Mouse (Mus musculus) neutrophil, adult 5-6 weeks (primary cell): ENCODE results near the gene Lhfpl1. TPM values are rescaled to one million over a fixed set of nuclear protein-coding genes. Genes with fewer than 3 reads are reported as not detected.
"Not testable (repeated sequence)": the region's sequence is repeated elsewhere in the genome, so short reads cannot be mapped to it uniquely, and the experiment has no call there.

Experiments
- ATAC-seq: fragments of 151-379, 151-347 bp; 2 replicates; pipeline ENCODE4 v1.8.0; 2017; ENCODE audit warnings: mild to moderate bottlenecking, moderate TSS enrichment; ENCODE audit not compliant: insufficient number of reproducible peaks, poor library complexity, low FRiP score, severe bottlenecking; ENCODE audit errors: extremely low read depth
- total RNA-seq: library from RNA; stranded (forward); fragments of 200-1000 nt; gene quantifications from 2 replicates; pipeline ENCODE4 v1.2.3, GENCODE M21; 2017

The Lhfpl1 gene
- total RNA-seq, result 0.47 TPM in 1 of 2 replicates, not detected in the other

DNA sequence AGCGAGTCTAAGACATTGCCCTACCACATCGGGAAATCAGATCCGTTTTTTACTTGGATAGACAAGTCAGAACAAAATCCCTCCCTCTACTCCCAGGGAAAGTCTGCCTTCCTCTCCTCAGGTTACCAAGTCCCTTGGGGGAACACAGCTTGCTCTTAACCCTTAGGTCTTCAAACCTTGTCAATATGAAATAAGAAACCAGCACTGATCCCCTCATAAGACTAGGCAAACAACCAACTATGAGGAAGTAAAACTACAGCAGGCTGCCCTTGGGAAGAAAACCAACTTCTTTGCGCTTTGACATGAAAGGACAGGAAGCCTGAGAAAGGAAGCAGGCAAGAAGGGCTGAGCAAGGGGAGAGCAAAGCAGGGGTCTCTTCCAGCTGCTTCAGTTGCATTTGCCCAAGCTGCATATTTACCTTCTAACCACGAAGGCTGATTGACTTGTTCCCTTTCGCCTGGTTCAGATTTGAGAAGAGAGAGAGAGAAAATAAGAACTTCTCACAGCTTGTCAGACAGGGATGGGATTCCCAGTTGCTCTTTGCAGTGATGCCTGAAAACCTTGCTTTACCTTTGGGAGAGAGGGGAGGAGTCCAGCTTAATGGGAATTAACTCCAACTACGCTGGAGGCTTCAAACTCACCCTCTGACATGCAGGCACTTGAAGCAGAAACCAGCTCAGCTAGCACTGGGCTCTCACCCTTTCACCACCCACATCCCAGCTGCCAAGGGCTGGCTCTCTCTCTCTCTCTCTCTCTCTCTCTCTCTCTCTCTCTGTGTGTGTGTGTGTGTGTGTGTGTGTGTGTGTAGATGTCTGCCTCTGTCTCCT lies at the start of gene Lhfpl1:
Lhfpl1 (minus strand) TSS at position 713 of the 827 bp plus-strand sequence.
- ATAC-seq, result no peak

- ATAC-seq, result no peak
Observed at GRCm38 (mm10) chrX:145371839-145372238, 22.9 kb upstream of the Lhfpl1 start.

GRCm38 (mm10) chrX:145362527-145362926 lies 13.6 kb upstream of the Lhfpl1 start:
- no peak for ATAC-seq

GRCm38 (mm10) chrX:145342402-145342801 lies 6.5 kb downstream of the Lhfpl1 start:
- peak; percentile 71; the same call in 1 of the 2 replicates for ATAC-seq

- ATAC-seq, result no peak
Observed at GRCm38 (mm10) chrX:145336141-145336540, 12.7 kb downstream of the Lhfpl1 start.

- no peak for ATAC-seq
Observed at GRCm38 (mm10) chrX:145308555-145308954, 40.3 kb downstream of the Lhfpl1 start.

DNA sequence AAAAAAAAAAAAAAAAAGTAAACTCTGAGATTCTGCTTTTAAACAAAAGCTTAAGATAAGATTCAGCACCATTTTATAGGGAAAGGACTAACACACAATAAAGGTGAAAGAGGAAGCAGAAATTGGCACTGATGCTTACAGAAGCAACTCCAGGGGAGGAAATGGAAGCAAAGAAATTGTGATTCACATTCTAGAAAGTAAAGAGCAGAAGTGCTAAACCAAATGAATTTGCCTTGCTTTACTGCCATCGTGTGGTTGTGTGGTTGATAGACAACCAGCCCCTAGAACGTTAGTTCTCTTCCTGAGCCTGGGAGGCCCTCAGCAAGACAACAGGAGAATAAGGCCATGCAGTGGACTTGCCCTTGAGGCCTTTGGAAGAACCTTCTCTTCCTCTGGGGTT lies 41.7 kb downstream of the Lhfpl1 start:
- no peak for ATAC-seq

DNA sequence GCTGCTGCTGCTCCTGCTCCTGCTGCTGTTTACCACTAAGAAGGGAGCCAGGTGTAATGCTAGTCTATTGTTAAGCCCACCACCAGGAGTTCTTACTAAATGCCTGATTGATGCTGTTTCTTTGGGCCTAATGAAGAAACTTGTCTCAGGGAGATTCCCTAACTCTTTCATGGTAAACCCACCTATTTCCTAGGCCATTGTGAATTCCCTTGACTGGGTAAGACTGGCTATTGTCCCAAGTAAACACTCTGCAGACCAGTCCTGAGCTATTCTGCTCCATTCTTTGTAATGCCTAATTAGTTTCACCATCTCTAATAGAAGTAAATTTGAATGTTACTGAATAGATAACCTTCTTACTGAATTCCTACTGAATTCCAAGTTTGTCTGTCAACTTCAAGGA lies 48.7 kb downstream of the Lhfpl1 start:
- not testable (repeated sequence) for ATAC-seq

DNA sequence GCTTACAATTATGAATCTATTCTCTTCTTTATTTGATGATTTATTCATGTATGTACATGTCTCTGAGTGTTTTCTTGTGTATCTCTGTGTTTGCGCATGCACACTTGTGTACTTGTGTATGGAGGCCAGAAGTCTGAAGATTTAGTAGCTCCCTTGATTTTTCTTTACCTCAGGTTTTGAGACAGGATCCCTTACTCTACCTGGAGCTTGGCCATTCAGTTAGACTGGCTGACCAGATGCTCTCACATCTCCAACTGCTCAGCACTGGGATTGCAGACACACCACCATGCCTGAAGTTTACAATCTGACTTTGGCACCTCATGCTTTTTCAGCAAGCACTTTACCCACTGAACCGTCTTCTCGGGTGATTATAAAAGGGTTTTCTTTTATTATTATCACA lies 76.7 kb downstream of the Lhfpl1 start:
- ATAC-seq, result no peak

DNA sequence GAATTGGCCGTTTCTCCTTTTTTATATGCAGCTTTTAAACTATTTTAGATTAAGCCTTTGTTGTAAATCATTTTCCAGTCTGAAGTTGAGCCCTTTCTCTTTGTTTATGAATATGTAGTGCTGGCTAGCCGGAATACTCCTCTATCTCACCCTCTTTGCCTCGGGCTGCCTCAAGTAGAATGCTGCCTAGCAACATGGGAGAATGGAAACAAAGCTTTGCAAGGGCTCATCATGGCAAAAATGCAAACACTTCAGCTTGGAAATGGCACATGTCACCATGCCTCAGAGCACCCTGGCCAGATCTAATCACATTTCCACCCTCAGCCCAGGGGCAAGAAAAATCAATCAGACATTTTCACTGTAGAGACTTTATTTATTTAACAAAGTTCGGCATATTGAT lies 77.1 kb downstream of the Lhfpl1 start:
- ATAC-seq, result no peak

DNA sequence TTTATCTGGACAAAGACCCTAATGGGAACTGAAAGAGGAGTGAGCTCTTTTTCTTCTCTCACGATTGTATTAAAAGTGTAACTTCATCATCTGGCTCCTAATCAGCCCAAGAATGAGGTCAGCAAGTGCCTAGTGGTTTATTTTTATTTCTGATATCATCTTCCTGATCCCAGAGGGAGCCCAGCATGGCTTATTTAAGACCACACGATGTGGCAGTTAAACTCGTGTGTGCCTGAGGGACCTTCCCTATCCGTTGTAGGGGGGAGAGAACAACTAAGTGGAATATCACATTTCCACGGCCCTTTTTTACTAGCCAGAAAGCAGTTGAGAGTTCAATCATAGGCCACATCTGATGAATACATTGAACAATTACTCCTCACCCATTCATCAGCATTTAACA lies 87.1 kb downstream of the Lhfpl1 start:
- no peak for ATAC-seq

Other genes with a start within 250 kb of the Lhfpl1 start
- gene Amot, start 156.1 kb upstream of the Lhfpl1 start, total RNA-seq, result 0.37 and 0.70 TPM in 2 replicates